Mouse (Mus musculus): ENCODE measurements around the gene Gsn. TPM values are rescaled to one million over a fixed set of nuclear protein-coding genes. Genes with fewer than 3 reads are reported as not detected.

The Gsn gene
- polyA plus RNA-seq, 1 experiment = 2,994 TPM

GRCm38 (mm10) chr2:35287017-35287620, 30.9 kb downstream of the Gsn start:
- no peak for TF ChIP-seq CTCF (IDR thresholded peaks at IDR 0.05; ENCODE audit: insufficient read depth, low read length)
- no peak for TF ChIP-seq POLR2A (IDR thresholded peaks at IDR 0.05; ENCODE audit: borderline replicate concordance, extremely low read depth, low read depth, low read length)
- Histone ChIP-seq H3K4me3 (replicated peaks; ENCODE audit: extremely low read depth, low read depth, low read length) (no peak overlapping the region), H3K4me1 (ENCODE audit: control insufficient read depth, insufficient read depth, low read length) (peaks cover 8% of the 10 kb centered on the region)
- 53% methylated on average over 12 of the region's 12 CpGs for WGBS
- DNase-seq = peak; percentile 69

GRCm38 (mm10) chr2:35288758-35289635, 32.8 kb downstream of the Gsn start:
- H3K4me3 ChIP-seq (replicated peaks; ENCODE audit: extremely low read depth, low read depth, low read length) = no peak overlapping the region
- TF ChIP-seq POLR2A (IDR thresholded peaks at IDR 0.05; ENCODE audit: borderline replicate concordance, extremely low read depth, low read depth, low read length) (peak; percentile 12; the same call in 1 of the 2 replicates), CTCF (IDR thresholded peaks at IDR 0.05; ENCODE audit: insufficient read depth, low read length) (peak; percentile 83)
- DNase-seq = peak; percentile 85
- 36% methylated on average over 13 of the region's 13 CpGs for WGBS
- peaks cover 8% of the 10 kb centered on the region for H3K4me1 ChIP-seq (ENCODE audit: control insufficient read depth, insufficient read depth, low read length)

GRCm38 (mm10) chr2:35291856-35292255, 35.7 kb downstream of the Gsn start:
- WGBS = 17% methylated on average over 3 of the region's 3 CpGs
- H3K4me1 ChIP-seq (ENCODE audit: control insufficient read depth, insufficient read depth, low read length) = peaks cover 3% of the 10 kb centered on the region; the same call in 1 of the 2 replicates
- H3K4me3 ChIP-seq (replicated peaks; ENCODE audit: extremely low read depth, low read depth, low read length) = no peak overlapping the region
- TF ChIP-seq CTCF (IDR thresholded peaks at IDR 0.05; ENCODE audit: insufficient read depth, low read length) (0 out of 2 replicates have a peak, but pooled peaks have one; percentile 19), POLR2A (IDR thresholded peaks at IDR 0.05; ENCODE audit: borderline replicate concordance, extremely low read depth, low read depth, low read length) (no peak)
- DNase-seq = no peak

DNA sequence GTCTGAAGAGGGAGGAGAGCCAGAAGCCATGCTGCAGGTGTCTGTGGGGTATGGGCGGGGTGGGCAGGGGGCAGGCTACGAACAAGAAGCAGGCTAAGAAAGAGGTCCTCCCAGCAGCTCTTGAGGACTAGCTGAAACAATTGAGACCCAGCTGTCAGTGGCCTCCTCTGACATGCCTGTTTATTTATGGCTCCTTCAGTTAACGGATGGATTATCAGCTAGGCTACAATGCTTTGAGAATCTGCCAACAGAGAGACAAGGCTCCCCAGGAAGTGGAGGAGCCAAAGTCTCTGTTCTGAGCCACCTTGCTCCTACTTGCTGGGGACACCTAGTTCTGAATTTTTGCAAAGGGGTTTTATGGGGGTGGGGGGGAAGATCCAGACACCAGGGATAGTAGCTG, 36.5 kb downstream of the Gsn start:
- no peak for DNase-seq
- WGBS = 65% methylated on average over 3 of the region's 3 CpGs
- TF ChIP-seq POLR2A (IDR thresholded peaks at IDR 0.05; ENCODE audit: borderline replicate concordance, extremely low read depth, low read depth, low read length) = no peak
- TF ChIP-seq CTCF (IDR thresholded peaks at IDR 0.05; ENCODE audit: insufficient read depth, low read length) = no peak
- no peak overlapping the region for H3K4me3 ChIP-seq (replicated peaks; ENCODE audit: extremely low read depth, low read depth, low read length)
- peaks cover 3% of the 10 kb centered on the region; the same call in 1 of the 2 replicates for H3K4me1 ChIP-seq (ENCODE audit: control insufficient read depth, insufficient read depth, low read length)

- no peak for TF ChIP-seq CTCF (IDR thresholded peaks at IDR 0.05; ENCODE audit: insufficient read depth, low read length)
- TF ChIP-seq POLR2A (IDR thresholded peaks at IDR 0.05; ENCODE audit: borderline replicate concordance, extremely low read depth, low read depth, low read length) = no peak
- Histone ChIP-seq H3K4me1 (ENCODE audit: control insufficient read depth, insufficient read depth, low read length) (peaks cover 3% of the 10 kb centered on the region; the same call in 1 of the 2 replicates), H3K4me3 (replicated peaks; ENCODE audit: extremely low read depth, low read depth, low read length) (no peak overlapping the region)
- DNase-seq = no peak
- WGBS = 84% methylated on average over 8 of the region's 8 CpGs
Measured at GRCm38 (mm10) chr2:35293291-35293690, 37.1 kb downstream of the Gsn start.

GRCm38 (mm10) chr2:35297703-35298332, 41.6 kb downstream of the Gsn start:
- TF ChIP-seq CTCF (IDR thresholded peaks at IDR 0.05; ENCODE audit: insufficient read depth, low read length) = peak; percentile 100
- peak; percentile 31; the same call in 1 of the 2 replicates for TF ChIP-seq POLR2A (IDR thresholded peaks at IDR 0.05; ENCODE audit: borderline replicate concordance, extremely low read depth, low read depth, low read length)
- peak; percentile 83 for DNase-seq
- no peak overlapping the region for H3K4me3 ChIP-seq (replicated peaks; ENCODE audit: extremely low read depth, low read depth, low read length)
- no peaks in the 10 kb centered on the region; the same call in 1 of the 2 replicates for H3K4me1 ChIP-seq (ENCODE audit: control insufficient read depth, insufficient read depth, low read length)
- 21% methylated on average over 15 of the region's 15 CpGs for WGBS

GRCm38 (mm10) chr2:35299437-35299836, 43.3 kb downstream of the Gsn start:
- DNase-seq = no peak
- TF ChIP-seq CTCF (IDR thresholded peaks at IDR 0.05; ENCODE audit: insufficient read depth, low read length) (no peak), POLR2A (IDR thresholded peaks at IDR 0.05; ENCODE audit: borderline replicate concordance, extremely low read depth, low read depth, low read length) (no peak)
- Histone ChIP-seq H3K4me3 (replicated peaks; ENCODE audit: extremely low read depth, low read depth, low read length) (no peak overlapping the region), H3K4me1 (ENCODE audit: control insufficient read depth, insufficient read depth, low read length) (no peaks in the 10 kb centered on the region; the same call in 1 of the 2 replicates)
- WGBS = 66% methylated on average over 2 of the region's 2 CpGs

- H3K4me3 ChIP-seq (replicated peaks; ENCODE audit: extremely low read depth, low read depth, low read length) = no peak overlapping the region
- TF ChIP-seq CTCF (IDR thresholded peaks at IDR 0.05; ENCODE audit: insufficient read depth, low read length) (no peak), POLR2A (IDR thresholded peaks at IDR 0.05; ENCODE audit: borderline replicate concordance, extremely low read depth, low read depth, low read length) (no peak)
- DNase-seq = no peak
- 56% methylated on average over 13 of the region's 13 CpGs for WGBS
- no peaks in the 10 kb centered on the region; the same call in 1 of the 2 replicates for H3K4me1 ChIP-seq (ENCODE audit: control insufficient read depth, insufficient read depth, low read length)
Measured at GRCm38 (mm10) chr2:35302049-35302885, 46.1 kb downstream of the Gsn start.
